ENCODE assay signal across 8 mouse cellular contexts in genomic region chrX:47891243-47891906, GRCm38 (mm10). TPM values are rescaled to one million over a fixed set of nuclear protein-coding genes. Genes with fewer than 3 reads are reported as not detected.
DNase-seq lines count a peak whose midpoint lies in the region; ATAC-seq and TF ChIP-seq lines count a peak whose summit lies in the region.

No protein-coding gene starts in this region.

- DNase-seq in embryo, embryonic 10 days (ENCODE audit: low spot score) = peak; percentile 4
- DNase-seq in embryo, embryonic 10.5 days (ENCODE audit: low spot score) = no peak
- peak; percentile 46 for DNase-seq in hindbrain, postnatal 0 days (ENCODE audit: low spot score)
- no peak for DNase-seq in thymus, adult 18-20 months
- no peak for DNase-seq in gastrocnemius, postnatal 4 days (ENCODE audit: low spot score in 2 of 2)

- peak overlapping the region; percentile 91 for H3K4me3 ChIP-seq in megakaryocyte, embryonic 14.5 days (replicated peaks)
- peak overlapping the region; percentile 61 for H3K4me3 ChIP-seq in hindbrain, postnatal 0 days (ENCODE audit: low read length)
- peak overlapping the region; percentile 55 for H3K4me3 ChIP-seq in neural tube, embryonic 12.5 days

- peak overlapping the region; percentile 66 for H3K9ac ChIP-seq in hindbrain, postnatal 0 days (replicated peaks; ENCODE audit: low read length)
- H3K9ac ChIP-seq in neural tube, embryonic 12.5 days = peak overlapping the region; percentile 75

- no peaks in the 10 kb centered on the region for H3K36me3 ChIP-seq in megakaryocyte, embryonic 14.5 days (replicated peaks; ENCODE audit: low read length)
- no peaks in the 10 kb centered on the region for H3K36me3 ChIP-seq in hindbrain, postnatal 0 days (ENCODE audit: insufficient read depth, low read length)
- no peaks in the 10 kb centered on the region for H3K36me3 ChIP-seq in neural tube, embryonic 12.5 days

- H3K9me3 ChIP-seq in megakaryocyte, embryonic 14.5 days = no peaks in the 10 kb centered on the region
- H3K9me3 ChIP-seq in hindbrain, postnatal 0 days (ENCODE audit: low read length) = no peaks in the 10 kb centered on the region
- H3K9me3 ChIP-seq in neural tube, embryonic 12.5 days = no peaks in the 10 kb centered on the region

- no peak for TF ChIP-seq CTCF in hindbrain, postnatal 0 days (IDR thresholded peaks at IDR 0.05; ENCODE audit: low read depth)

- ATAC-seq in megakaryocyte, adult 5-6 weeks (ENCODE audit: poor library complexity, severe bottlenecking) = no peak
- peak; percentile 44; the same call in 1 of the 2 replicates for ATAC-seq in hindbrain, postnatal 0 days
- ATAC-seq in neural tube, embryonic 12.5 days (ENCODE audit: low FRiP score, low read depth) = peak; percentile 68

- H3K27ac ChIP-seq in hindbrain, postnatal 0 days = peak overlapping the region; percentile 85; the same call in 1 of the 2 replicates
- no peak overlapping the region for H3K27ac ChIP-seq in neural tube, embryonic 12.5 days

- 23% methylated on average over 12 of the region's 12 CpGs for WGBS in hindbrain, postnatal 0 days
- WGBS in neural tube, embryonic 12.5 days = 13% methylated on average over 11 of the region's 12 CpGs

- H3K27me3 ChIP-seq in megakaryocyte, embryonic 14.5 days (replicated peaks) = peaks cover 31% of the 10 kb centered on the region
- no peaks in the 10 kb centered on the region for H3K27me3 ChIP-seq in hindbrain, postnatal 0 days (ENCODE audit: insufficient read depth, low read length)
- H3K27me3 ChIP-seq in neural tube, embryonic 12.5 days (replicated peaks) = no peaks in the 10 kb centered on the region

- peaks cover 10% of the 10 kb centered on the region for H3K4me1 ChIP-seq in megakaryocyte, embryonic 14.5 days
- no peaks in the 10 kb centered on the region for H3K4me1 ChIP-seq in hindbrain, postnatal 0 days (ENCODE audit: insufficient read depth, low read length)
- no peaks in the 10 kb centered on the region for H3K4me1 ChIP-seq in neural tube, embryonic 12.5 days

- peak overlapping the region; percentile 56 for H3K4me2 ChIP-seq in hindbrain, postnatal 0 days (ENCODE audit: low read depth, low read length)
- H3K4me2 ChIP-seq in neural tube, embryonic 12.5 days (replicated peaks) = peak overlapping the region; percentile 65

RNA-seq across cellular contexts. Expression of gene Smarca1, which starts 1.4 kb away (rescaled TPM):
- not detected in 2 replicates for polyA plus RNA-seq in megakaryocyte, embryonic 14.5 days (2012; ENCODE audit: insufficient read depth, low replicate concordance)
- not detected in 2 replicates for total RNA-seq in megakaryocyte, adult 5-6 weeks (2015)
- not detected in 2 replicates for total RNA-seq in megakaryocyte, adult 5-6 weeks (2017)
- 21.9 and 29.2 TPM in 2 replicates for total RNA-seq in hindbrain, postnatal 0 days (2014; rRNA removed)
- 23.8 and 24.5 TPM in 2 replicates for polyA plus RNA-seq in hindbrain, postnatal 0 days (2015; fragmentation: Nextera tagmentation; extraction: Ambion mirVana)
- polyA plus RNA-seq in neural tube, embryonic 12.5 days (2016; fragmentation: Nextera tagmentation; extraction: Ambion mirVana) = 23.6 and 29.8 TPM in 2 replicates
- 10 to 100 TPM in 1 of 2 experiments, 1 to 10 TPM in 1; 7.2 to 10.5 TPM for total RNA-seq in gastrocnemius, postnatal 4 days (2021)

RNA-seq across cellular contexts. Expression of gene Ocrl, which starts 20.8 kb away (rescaled TPM):
- polyA plus RNA-seq in megakaryocyte, embryonic 14.5 days (2012; ENCODE audit: insufficient read depth, low replicate concordance) = 1.9 TPM in 1 of 2 replicates, not detected in the other
- total RNA-seq in megakaryocyte, adult 5-6 weeks (2015) = 20.1 and 22.2 TPM in 2 replicates
- total RNA-seq in megakaryocyte, adult 5-6 weeks (2017) = 9.8 and 12.2 TPM in 2 replicates
- 33.9 and 38.9 TPM in 2 replicates for total RNA-seq in hindbrain, postnatal 0 days (2014; rRNA removed)
- 23.8 and 25.2 TPM in 2 replicates for polyA plus RNA-seq in hindbrain, postnatal 0 days (2015; fragmentation: Nextera tagmentation; extraction: Ambion mirVana)
- 21.7 and 23.0 TPM in 2 replicates for polyA plus RNA-seq in neural tube, embryonic 12.5 days (2016; fragmentation: Nextera tagmentation; extraction: Ambion mirVana)
- total RNA-seq in gastrocnemius, postnatal 4 days (2021) = 10 to 100 TPM; 13.3 to 15.9 TPM

Comparison
In these comparisons a context has a peak if more than half of its experiments do, and no peak if none do; other contexts are left out.
1. DNase-seq: peak in embryo, embryonic 10 days (single experiment) and hindbrain, postnatal 0 days (single experiment); none in embryo, embryonic 10.5 days (single experiment), thymus, adult 18-20 months (0 of 2) and gastrocnemius, postnatal 4 days (0 of 2).
2. RNA of gene Smarca1, which starts 1.4 kb away (total RNA-seq): 21.9 to 29.2 TPM in hindbrain, postnatal 0 days and 7.2 to 10.5 TPM in gastrocnemius, postnatal 4 days; not detected in megakaryocyte, adult 5-6 weeks; every median in the first group is over 4 times any median in the second.
3. Peak in every context shown above with its lines, with median percentiles within 50 percentile points of each other: H3K4me3 ChIP-seq.